Mouse (Mus musculus) neural tube, embryonic 14.5 days (tissue): ENCODE results near the gene Atp8b3. TPM values are rescaled to one million over a fixed set of nuclear protein-coding genes. Genes with fewer than 3 reads are reported as not detected.
A peak's percentile ranks its signal among the peaks of the same experiment; 100 is the strongest.

Experiments used
- ATAC-seq: fragments of 200-750 bp; cut with Nextera tagmentation; 2 replicates; pipeline ENCODE4 v1.8.0; 2017; ENCODE audit warnings: low read depth, mild to moderate bottlenecking, moderate TSS enrichment, moderate library complexity
- H3K27ac ChIP-seq: fragments of 300-500 bp; sonication (generic); 2 replicates; pipeline ENCODE4 v1.5.1; 2014; ENCODE audit warnings: low read depth, mild to moderate bottlenecking, control low read depth, low read length, moderate library complexity, mixed read lengths
- H3K27me3 ChIP-seq: fragments of 300-500 bp; sonication (generic); 2 replicates; pipeline ENCODE4 v1.6.1; 2014; ENCODE audit warnings: low read length; ENCODE audit not compliant: control insufficient read depth, insufficient read depth
- H3K36me3 ChIP-seq: fragments of 300-500 bp; sonication (generic); 2 replicates; pipeline ENCODE4 v1.6.1; 2014; ENCODE audit warnings: low read length, mixed read lengths; ENCODE audit not compliant: control insufficient read depth, insufficient read depth
- H3K4me1 ChIP-seq: fragments of 300-500 bp; sonication (generic); 2 replicates; pipeline ENCODE4 v1.6.1; 2014; ENCODE audit warnings: low read length; ENCODE audit not compliant: control insufficient read depth, insufficient read depth
- H3K4me2 ChIP-seq: fragments of 300-500 bp; sonication (generic); 2 replicates; pipeline ENCODE4 v1.6.1; 2014; ENCODE audit warnings: mild to moderate bottlenecking, low read depth, low read length, control low read depth
- H3K4me3 ChIP-seq: fragments of 300-500 bp; sonication (generic); 2 replicates; pipeline ENCODE4 v1.5.1; 2014; ENCODE audit warnings: low read depth, low read length, control low read depth, mixed read lengths
- H3K9ac ChIP-seq: fragments of 300-500 bp; sonication (generic); replicated peaks from 2 replicates; pipeline ENCODE4 v1.6.1; 2014; ENCODE audit warnings: low read depth, mild to moderate bottlenecking, control low read depth, low read length, mixed read lengths
- H3K9me3 ChIP-seq: fragments of 300-500 bp; sonication (generic); 2 replicates; pipeline ENCODE4 v1.6.1; 2016; ENCODE audit warnings: low read length; ENCODE audit not compliant: control insufficient read depth
- WGBS: fragments of 180-500 bp; shearing (Covaris S2); extraction: QIAGEN DNeasy Blood & Tissue Kit; methylation state at CpG from one replicate; pipeline ENCODE4 v1.1.7; 2014; 5-methylcytosine and 5-hydroxymethylcytosine counted together
- polyA plus RNA-seq: library from polyadenylated mRNA; unstranded; fragments of >200 nt; fragmentation: Nextera tagmentation; extraction: Ambion mirVana; gene quantifications from 2 replicates; pipeline ENCODE4 v1.2.1, GENCODE M21; 2014

Gene Atp8b3
- polyA plus RNA-seq, 1 experiment from 2014 or later = 0.79 TPM

DNA sequence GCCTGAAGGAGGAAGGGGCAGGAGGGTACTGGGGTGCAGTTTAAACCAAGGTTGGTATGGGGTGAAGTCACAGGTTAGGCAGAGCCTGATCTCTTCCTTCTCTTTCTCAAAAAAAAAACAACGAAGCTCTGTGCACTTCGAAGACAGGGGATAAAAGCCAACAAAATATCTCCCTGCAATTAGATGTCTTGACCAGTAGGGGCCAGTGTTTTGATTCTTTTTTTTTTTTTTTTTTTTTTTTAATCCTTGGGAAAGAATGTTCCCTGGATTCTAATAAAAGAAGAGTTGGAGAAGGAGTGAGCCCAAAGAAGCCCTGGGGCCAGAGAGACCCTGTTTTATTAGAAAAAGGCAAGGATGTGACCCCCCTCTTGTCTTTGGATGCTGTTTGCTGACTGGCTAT lies 19.6 kb downstream of the Atp8b3 start:
- H3K4me2 ChIP-seq = no peak overlapping the region
- no peaks in the 10 kb centered on the region for H3K4me1 ChIP-seq
- no peak overlapping the region for H3K4me3 ChIP-seq
- H3K36me3 ChIP-seq = no peaks in the 10 kb centered on the region
- H3K27me3 ChIP-seq = peaks cover 4% of the 10 kb centered on the region
- no peaks in the 10 kb centered on the region for H3K9me3 ChIP-seq
- no peak overlapping the region for H3K27ac ChIP-seq
- no peak for ATAC-seq
- WGBS = 80% methylated on average over 2 of the region's 2 CpGs
- no peak overlapping the region for H3K9ac ChIP-seq

DNA sequence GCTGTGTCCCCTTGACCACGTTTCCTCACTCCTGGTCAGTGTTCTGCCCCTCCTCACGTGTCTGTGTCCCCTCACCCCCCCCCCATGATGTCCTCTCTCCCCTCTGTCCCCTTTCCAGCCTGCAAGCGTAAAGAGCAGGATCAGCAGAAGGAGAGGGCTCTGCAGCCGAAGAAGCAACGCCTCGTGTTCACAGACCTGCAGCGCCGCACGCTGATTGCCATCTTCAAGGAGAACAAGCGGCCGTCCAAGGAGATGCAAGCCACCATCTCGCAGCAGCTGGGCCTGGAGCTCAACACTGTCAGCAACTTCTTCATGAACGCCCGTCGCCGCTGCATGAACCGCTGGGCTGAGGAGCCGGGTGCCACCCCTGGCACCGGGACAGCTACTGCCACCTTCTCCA lies 25.2 kb downstream of the Atp8b3 start:
- 8% methylated on average over 19 of the region's 19 CpGs for WGBS
- H3K9ac ChIP-seq = 0 out of 2 replicates have a peak overlapping the region, but pooled peaks have one; percentile 11
- no peak overlapping the region for H3K4me3 ChIP-seq
- H3K4me2 ChIP-seq = peak overlapping the region; percentile 23; the same call in 1 of the 2 replicates
- H3K27ac ChIP-seq = no peak overlapping the region
- no peaks in the 10 kb centered on the region for H3K4me1 ChIP-seq
- H3K9me3 ChIP-seq = no peaks in the 10 kb centered on the region
- peaks cover 7% of the 10 kb centered on the region for H3K27me3 ChIP-seq
- H3K36me3 ChIP-seq = no peaks in the 10 kb centered on the region
- no peak for ATAC-seq

DNA sequence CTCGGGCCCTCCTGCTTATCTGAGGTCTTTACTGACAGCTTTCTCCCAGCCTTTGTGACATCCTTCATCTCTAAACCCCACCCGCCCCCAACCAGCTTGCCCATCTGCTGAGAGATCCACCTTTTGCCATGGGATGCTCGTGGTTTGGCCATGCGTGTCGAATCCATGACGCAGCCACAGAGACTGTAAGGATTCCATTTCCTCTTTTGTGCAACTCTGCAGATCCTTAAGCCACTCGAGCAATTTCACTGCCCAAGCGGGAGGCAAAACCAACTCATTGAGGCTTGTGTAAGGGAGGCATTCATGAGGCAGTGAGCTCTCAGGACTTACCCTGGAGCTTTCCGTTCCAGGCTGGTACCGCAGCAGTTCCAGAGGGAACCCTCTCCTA lies 28.7 kb downstream of the Atp8b3 start:
- H3K27me3 ChIP-seq = peaks cover 21% of the 10 kb centered on the region
- ATAC-seq = no peak

DNA sequence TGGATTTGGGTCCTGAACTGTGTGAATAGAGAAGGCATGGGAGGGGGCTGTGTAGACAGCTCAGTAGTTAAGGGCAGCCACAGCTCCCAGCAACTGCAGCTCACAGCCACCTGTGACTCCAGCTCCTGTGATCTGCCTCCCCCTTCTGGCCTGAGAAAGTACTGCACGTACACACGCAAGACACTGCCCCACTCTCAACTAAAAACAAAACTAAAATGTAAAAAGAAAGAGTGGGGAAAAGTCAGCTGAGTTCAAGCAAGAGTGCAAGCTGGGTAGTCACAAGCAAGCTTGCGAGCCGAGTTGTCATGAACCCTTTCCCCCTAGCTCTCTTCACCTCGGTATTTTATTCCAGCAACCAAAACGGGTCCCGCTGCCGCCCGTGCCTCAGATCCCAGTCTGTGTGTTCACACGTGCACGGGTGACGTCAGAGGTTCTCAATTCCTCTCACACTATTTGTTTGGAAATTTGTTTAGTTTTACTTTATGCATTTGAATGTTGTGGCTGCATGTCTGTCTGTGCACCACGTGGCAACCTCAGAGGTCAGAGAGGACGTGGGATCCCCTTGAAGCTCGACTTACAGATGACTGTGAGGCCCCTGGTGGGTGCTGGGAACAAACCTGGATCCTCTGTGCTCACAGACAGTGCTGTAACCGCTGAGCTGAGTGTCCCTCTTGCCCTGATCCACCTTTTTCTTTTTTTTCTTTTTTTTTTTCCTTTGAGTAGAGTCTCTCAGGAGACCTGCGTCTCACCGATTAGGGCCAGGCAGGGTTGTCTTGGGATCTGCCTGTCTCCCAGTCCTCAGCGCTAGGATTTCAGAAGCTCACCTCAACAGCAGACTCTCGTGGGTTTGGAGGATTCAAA lies 29.3 kb downstream of the Atp8b3 start:
- no peaks in the 10 kb centered on the region for H3K9me3 ChIP-seq
- ATAC-seq = peak; percentile 69; the same call in 1 of the 2 replicates
- H3K9ac ChIP-seq = no peak overlapping the region
- WGBS = 14% methylated on average over 20 of the region's 20 CpGs
- H3K27ac ChIP-seq = no peak overlapping the region
- H3K4me3 ChIP-seq = no peak overlapping the region
- no peaks in the 10 kb centered on the region for H3K36me3 ChIP-seq
- H3K4me2 ChIP-seq = peak overlapping the region; percentile 36
- H3K27me3 ChIP-seq = peaks cover 24% of the 10 kb centered on the region
- no peaks in the 10 kb centered on the region for H3K4me1 ChIP-seq

More for the DNA sequence above, 28.7 kb downstream of the Atp8b3 start:
- no peak overlapping the region for H3K9ac ChIP-seq
- 58% methylated on average over 10 of the region's 10 CpGs for WGBS
- no peaks in the 10 kb centered on the region for H3K36me3 ChIP-seq
- H3K4me1 ChIP-seq = no peaks in the 10 kb centered on the region
- no peak overlapping the region for H3K27ac ChIP-seq
- H3K4me2 ChIP-seq = no peak overlapping the region
- no peaks in the 10 kb centered on the region for H3K9me3 ChIP-seq
- H3K4me3 ChIP-seq = no peak overlapping the region

DNA sequence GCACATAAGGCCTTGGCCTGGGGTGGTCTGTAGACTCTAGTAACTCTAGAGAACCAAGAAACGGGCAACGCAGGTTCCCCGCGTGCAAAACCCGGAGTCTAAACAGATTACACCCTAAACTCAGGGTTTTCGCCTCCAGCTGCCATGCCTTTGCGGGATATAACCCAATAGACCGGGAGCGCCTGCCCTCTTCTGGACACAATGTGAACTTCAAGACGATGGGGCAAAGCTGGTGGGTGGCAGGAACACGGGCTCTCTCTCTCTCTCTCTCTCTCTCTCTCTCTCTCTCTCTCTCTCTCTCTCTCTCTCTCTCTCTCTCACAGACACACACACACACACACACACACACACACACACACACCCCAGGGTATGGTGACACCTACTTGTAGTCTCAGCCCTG lies 32.7 kb downstream of the Atp8b3 start:
- no peak overlapping the region for H3K4me2 ChIP-seq
- H3K4me1 ChIP-seq = no peaks in the 10 kb centered on the region
- no peaks in the 10 kb centered on the region for H3K36me3 ChIP-seq
- peaks cover 40% of the 10 kb centered on the region for H3K27me3 ChIP-seq
- no peak for ATAC-seq
- no peaks in the 10 kb centered on the region for H3K9me3 ChIP-seq
- H3K9ac ChIP-seq = no peak overlapping the region
- WGBS = under 1% methylated on average over 11 of the region's 11 CpGs
- no peak overlapping the region for H3K4me3 ChIP-seq
- no peak overlapping the region for H3K27ac ChIP-seq

DNA sequence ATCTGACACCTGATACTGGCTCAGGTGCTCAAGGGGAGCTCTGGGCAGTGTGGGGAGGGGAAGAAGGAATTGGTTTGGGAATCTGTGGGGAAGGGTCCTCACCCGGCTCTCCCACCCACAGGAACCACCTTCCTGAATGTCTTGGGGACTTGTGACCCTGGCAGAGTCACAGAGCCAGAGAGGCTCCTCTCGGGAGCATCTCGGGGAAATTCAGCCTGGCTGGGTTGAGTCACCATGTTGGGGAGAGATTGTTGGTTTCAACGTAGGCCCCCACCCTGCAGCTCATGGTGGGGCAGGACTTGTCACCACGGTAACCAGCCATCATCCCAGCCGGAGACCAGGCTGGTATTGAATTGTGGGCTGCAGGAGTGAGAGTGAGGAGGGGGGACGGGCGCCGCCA lies 34.2 kb downstream of the Atp8b3 start:
- no peak overlapping the region for H3K4me2 ChIP-seq
- H3K27me3 ChIP-seq = peaks cover 53% of the 10 kb centered on the region
- ATAC-seq = no peak
- H3K36me3 ChIP-seq = no peaks in the 10 kb centered on the region
- no peaks in the 10 kb centered on the region for H3K4me1 ChIP-seq
- no peak overlapping the region for H3K27ac ChIP-seq
- H3K9ac ChIP-seq = no peak overlapping the region
- no peaks in the 10 kb centered on the region for H3K9me3 ChIP-seq
- 2% methylated on average over 7 of the region's 9 CpGs for WGBS
- no peak overlapping the region for H3K4me3 ChIP-seq

DNA sequence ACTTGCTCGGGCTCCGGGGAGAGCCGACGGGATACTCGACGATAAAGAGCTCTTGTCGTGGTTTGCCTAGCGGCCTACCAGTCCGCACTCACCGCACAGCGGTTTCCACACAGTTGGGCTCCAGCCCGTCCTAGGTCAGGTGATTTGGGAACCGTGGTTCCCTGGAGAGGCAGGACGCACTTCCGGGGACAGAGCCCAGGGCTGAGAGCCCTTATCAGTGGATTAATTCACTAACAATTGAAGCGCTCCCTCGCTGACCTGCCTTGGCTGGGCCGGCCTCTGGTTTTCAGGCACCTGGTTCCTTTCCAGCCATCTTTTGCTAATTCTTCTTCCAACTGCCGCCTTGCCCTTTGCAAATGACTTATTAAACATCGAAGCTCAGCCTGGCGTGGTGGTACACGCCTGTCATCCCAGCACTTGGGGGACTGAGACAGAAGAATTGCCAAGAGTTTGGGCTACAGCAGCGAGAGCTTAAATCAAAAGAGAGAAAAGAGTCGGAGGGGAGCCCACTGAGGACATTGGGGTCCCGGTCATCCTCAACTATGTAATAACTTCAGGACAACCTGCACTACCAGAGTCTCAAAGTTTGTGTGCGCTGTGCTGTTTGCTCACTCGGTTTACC lies 35.2 kb downstream of the Atp8b3 start:
- WGBS = 1% methylated on average over 27 of the region's 27 CpGs
- Histone ChIP-seq H3K36me3 (no peaks in the 10 kb centered on the region), H3K4me1 (no peaks in the 10 kb centered on the region), H3K27me3 (peaks cover 57% of the 10 kb centered on the region), H3K4me3 (no peak overlapping the region), H3K4me2 (no peak overlapping the region), H3K9ac (no peak overlapping the region), H3K27ac (no peak overlapping the region), H3K9me3 (no peaks in the 10 kb centered on the region)
- ATAC-seq = no peak

DNA sequence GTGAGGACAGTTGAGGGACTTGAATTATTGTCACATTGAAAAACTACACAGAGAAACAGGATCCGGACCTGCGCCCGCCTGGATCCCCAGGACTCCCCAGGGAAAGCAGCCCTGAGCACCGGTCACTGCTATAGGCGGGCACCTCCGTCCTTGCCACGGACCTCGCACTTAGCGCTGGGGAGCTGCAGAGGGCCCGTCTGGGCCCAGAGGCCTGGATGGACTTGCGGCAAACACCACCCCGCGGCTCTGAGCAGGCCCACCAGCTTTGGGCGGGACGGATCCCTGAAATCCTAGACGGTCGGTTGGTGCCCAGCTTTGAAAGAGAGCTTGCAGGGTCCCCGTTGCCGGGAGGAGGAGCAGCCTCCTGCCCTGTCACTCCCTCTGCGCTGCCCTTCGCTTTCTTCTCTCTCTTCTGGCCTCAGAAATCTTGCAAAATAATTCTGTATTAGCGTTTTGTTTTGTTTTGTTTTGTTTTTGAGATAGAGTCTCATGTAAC lies 36.1 kb downstream of the Atp8b3 start:
- Histone ChIP-seq H3K9ac (no peak overlapping the region), H3K4me3 (no peak overlapping the region), H3K36me3 (no peaks in the 10 kb centered on the region), H3K9me3 (no peaks in the 10 kb centered on the region), H3K4me1 (no peaks in the 10 kb centered on the region), H3K27me3 (peaks cover 61% of the 10 kb centered on the region), H3K4me2 (no peak overlapping the region), H3K27ac (no peak overlapping the region)
- under 1% methylated on average over 22 of the region's 22 CpGs for WGBS
- no peak for ATAC-seq

DNA sequence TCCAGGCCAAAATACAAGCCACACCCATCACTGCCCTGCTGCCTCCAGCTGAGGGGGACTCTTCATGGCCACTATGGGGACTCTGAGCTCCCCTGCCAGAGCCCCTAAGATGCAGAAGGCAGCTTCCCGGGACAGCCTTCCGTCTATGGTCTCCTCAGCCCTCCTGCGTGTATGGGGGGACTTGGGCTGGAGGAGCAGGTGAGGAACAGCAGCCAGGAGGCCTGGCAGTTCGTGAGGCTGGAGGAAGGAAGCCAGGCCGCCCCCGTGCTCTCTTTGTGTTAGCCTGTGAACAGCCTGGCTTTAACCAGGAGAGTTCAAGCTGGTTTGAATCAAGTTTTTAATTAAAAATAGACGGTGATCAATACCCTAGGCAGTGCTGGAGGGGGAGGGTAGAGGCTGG lies 36.6 kb downstream of the Atp8b3 start:
- no peaks in the 10 kb centered on the region for H3K4me1 ChIP-seq
- H3K9me3 ChIP-seq = no peaks in the 10 kb centered on the region
- WGBS = under 1% methylated on average over 7 of the region's 7 CpGs
- H3K36me3 ChIP-seq = no peaks in the 10 kb centered on the region
- no peak overlapping the region for H3K27ac ChIP-seq
- H3K9ac ChIP-seq = no peak overlapping the region
- H3K4me2 ChIP-seq = no peak overlapping the region
- H3K4me3 ChIP-seq = no peak overlapping the region
- H3K27me3 ChIP-seq = peaks cover 64% of the 10 kb centered on the region
- no peak for ATAC-seq
